Mouse (Mus musculus): ENCODE results near the gene Katnal1. TPM values are rescaled to one million over a fixed set of nuclear protein-coding genes. Genes with fewer than 3 reads are reported as not detected.

The Katnal1 gene
- polyA plus RNA-seq, 1 experiment from 2014 or later = 32.0 TPM

GRCm38 (mm10) chr5:148952419-148952818 lies 23.3 kb upstream of the Katnal1 start:
- Histone ChIP-seq H3K4me1 (replicated peaks) (no peaks in the 10 kb centered on the region), H3K4me2 (no peak overlapping the region), H3K36me3 (no peaks in the 10 kb centered on the region), H3K9me3 (no peaks in the 10 kb centered on the region), H3K4me3 (no peak overlapping the region), H3K9ac (no peak overlapping the region), H3K27me3 (no peaks in the 10 kb centered on the region), H3K27ac (replicated peaks) (no peak overlapping the region)
- 48% methylated on average over 6 of the region's 6 CpGs for WGBS
- ATAC-seq (ENCODE audit: low read depth) = no peak

- no peak overlapping the region for H3K4me2 ChIP-seq
- WGBS = 95% methylated on average over 5 of the region's 5 CpGs
- H3K27ac ChIP-seq (replicated peaks) = no peak overlapping the region
- no peaks in the 10 kb centered on the region for H3K9me3 ChIP-seq
- H3K4me1 ChIP-seq (replicated peaks) = no peaks in the 10 kb centered on the region
- no peak overlapping the region for H3K9ac ChIP-seq
- no peaks in the 10 kb centered on the region for H3K27me3 ChIP-seq
- H3K36me3 ChIP-seq = no peaks in the 10 kb centered on the region
- no peak overlapping the region for H3K4me3 ChIP-seq
- no peak for ATAC-seq (ENCODE audit: low read depth)
These were observed 22.2 kb upstream of the Katnal1 start for GRCm38 (mm10) chr5:148951360-148951759.

- H3K27me3 ChIP-seq = no peaks in the 10 kb centered on the region
- no peak overlapping the region for H3K9ac ChIP-seq
- no peaks in the 10 kb centered on the region for H3K36me3 ChIP-seq
- 43% methylated on average over 15 of the region's 15 CpGs for WGBS
- no peak overlapping the region for H3K27ac ChIP-seq (replicated peaks)
- no peaks in the 10 kb centered on the region for H3K4me1 ChIP-seq (replicated peaks)
- H3K9me3 ChIP-seq = no peaks in the 10 kb centered on the region
- H3K4me2 ChIP-seq = no peak overlapping the region
- no peak overlapping the region for H3K4me3 ChIP-seq
- ATAC-seq (ENCODE audit: low read depth) = no peak
These were observed 20.9 kb upstream of the Katnal1 start for GRCm38 (mm10) chr5:148950064-148950463.

GRCm38 (mm10) chr5:148948577-148948976 lies 19.5 kb upstream of the Katnal1 start:
- peaks cover 10% of the 10 kb centered on the region for H3K4me1 ChIP-seq (replicated peaks)
- H3K9me3 ChIP-seq = no peaks in the 10 kb centered on the region
- H3K4me3 ChIP-seq = no peak overlapping the region
- H3K36me3 ChIP-seq = no peaks in the 10 kb centered on the region
- no peak for ATAC-seq (ENCODE audit: low read depth)
- no peak overlapping the region for H3K27ac ChIP-seq (replicated peaks)
- 66% methylated on average over 9 of the region's 9 CpGs for WGBS
- H3K27me3 ChIP-seq = no peaks in the 10 kb centered on the region
- no peak overlapping the region for H3K4me2 ChIP-seq
- H3K9ac ChIP-seq = no peak overlapping the region

GRCm38 (mm10) chr5:148947412-148947811 lies 18.3 kb upstream of the Katnal1 start:
- Histone ChIP-seq H3K4me2 (no peak overlapping the region), H3K9ac (no peak overlapping the region), H3K27ac (replicated peaks) (no peak overlapping the region), H3K27me3 (no peaks in the 10 kb centered on the region), H3K4me1 (replicated peaks) (peaks cover 18% of the 10 kb centered on the region), H3K36me3 (no peaks in the 10 kb centered on the region), H3K4me3 (no peak overlapping the region), H3K9me3 (peaks cover 1% of the 10 kb centered on the region; the same call in 1 of the 2 replicates)
- WGBS = 75% methylated on average over 4 of the region's 4 CpGs
- ATAC-seq (ENCODE audit: low read depth) = no peak

GRCm38 (mm10) chr5:148946787-148947186 lies 17.7 kb upstream of the Katnal1 start:
- ATAC-seq (ENCODE audit: low read depth) = no peak
- Histone ChIP-seq H3K9ac (no peak overlapping the region), H3K9me3 (peaks cover 2% of the 10 kb centered on the region; the same call in 1 of the 2 replicates), H3K4me1 (replicated peaks) (peaks cover 18% of the 10 kb centered on the region), H3K36me3 (no peaks in the 10 kb centered on the region), H3K27ac (replicated peaks) (no peak overlapping the region), H3K4me2 (no peak overlapping the region), H3K27me3 (no peaks in the 10 kb centered on the region), H3K4me3 (no peak overlapping the region)
- 81% methylated on average over 5 of the region's 5 CpGs for WGBS

- H3K4me1 ChIP-seq (replicated peaks) = peaks cover 18% of the 10 kb centered on the region
- H3K4me3 ChIP-seq = no peak overlapping the region
- peaks cover 2% of the 10 kb centered on the region; the same call in 1 of the 2 replicates for H3K9me3 ChIP-seq
- H3K4me2 ChIP-seq = no peak overlapping the region
- 67% methylated on average over 2 of the region's 2 CpGs for WGBS
- no peaks in the 10 kb centered on the region for H3K27me3 ChIP-seq
- H3K36me3 ChIP-seq = no peaks in the 10 kb centered on the region
- H3K27ac ChIP-seq (replicated peaks) = no peak overlapping the region
- no peak overlapping the region for H3K9ac ChIP-seq
- no peak for ATAC-seq (ENCODE audit: low read depth)
These were observed 16.6 kb upstream of the Katnal1 start for GRCm38 (mm10) chr5:148945735-148946134.

GRCm38 (mm10) chr5:148944024-148944423 lies 14.9 kb upstream of the Katnal1 start:
- H3K4me2 ChIP-seq = peak overlapping the region; percentile 33
- no peaks in the 10 kb centered on the region for H3K27me3 ChIP-seq
- H3K36me3 ChIP-seq = no peaks in the 10 kb centered on the region
- H3K9ac ChIP-seq = peak overlapping the region; percentile 39; the same call in 1 of the 2 replicates
- WGBS = 11% methylated on average over 8 of the region's 8 CpGs
- H3K27ac ChIP-seq (replicated peaks) = peak overlapping the region; percentile 25; the same call in 1 of the 2 replicates
- H3K9me3 ChIP-seq = peaks cover 2% of the 10 kb centered on the region; the same call in 1 of the 2 replicates
- peak; percentile 41; the same call in 1 of the 2 replicates for ATAC-seq (ENCODE audit: low read depth)
- H3K4me1 ChIP-seq (replicated peaks) = peaks cover 18% of the 10 kb centered on the region
- H3K4me3 ChIP-seq = no peak overlapping the region

- Histone ChIP-seq H3K27ac (replicated peaks) (peak overlapping the region; percentile 25; the same call in 1 of the 2 replicates), H3K27me3 (no peaks in the 10 kb centered on the region), H3K36me3 (no peaks in the 10 kb centered on the region), H3K9me3 (peaks cover 2% of the 10 kb centered on the region; the same call in 1 of the 2 replicates), H3K9ac (peak overlapping the region; percentile 39; the same call in 1 of the 2 replicates), H3K4me1 (replicated peaks) (peaks cover 18% of the 10 kb centered on the region), H3K4me2 (peak overlapping the region; percentile 33), H3K4me3 (no peak overlapping the region)
- ATAC-seq (ENCODE audit: low read depth) = 0 out of 2 replicates have a peak, but pooled peaks have one; percentile 26
- 50% methylated on average over 10 of the region's 10 CpGs for WGBS
These were observed 14.3 kb upstream of the Katnal1 start for GRCm38 (mm10) chr5:148943444-148943843.

GRCm38 (mm10) chr5:148942957-148943356 lies 13.8 kb upstream of the Katnal1 start:
- 41% methylated on average over 11 of the region's 11 CpGs for WGBS
- peak overlapping the region; percentile 1; the same call in 1 of the 2 replicates for H3K4me2 ChIP-seq
- ATAC-seq (ENCODE audit: low read depth) = 0 out of 2 replicates have a peak, but pooled peaks have one; percentile 33

GRCm38 (mm10) chr5:148942305-148942704 lies 13.2 kb upstream of the Katnal1 start:
- H3K4me3 ChIP-seq = no peak overlapping the region
- H3K4me1 ChIP-seq (replicated peaks) = peaks cover 18% of the 10 kb centered on the region
- no peak for ATAC-seq (ENCODE audit: low read depth)
- no peak overlapping the region for H3K27ac ChIP-seq (replicated peaks)
- no peak overlapping the region for H3K9ac ChIP-seq
- H3K9me3 ChIP-seq = peaks cover 2% of the 10 kb centered on the region; the same call in 1 of the 2 replicates
- no peaks in the 10 kb centered on the region for H3K36me3 ChIP-seq
- 98% methylated on average over 6 of the region's 6 CpGs for WGBS
- H3K27me3 ChIP-seq = no peaks in the 10 kb centered on the region
- no peak overlapping the region for H3K4me2 ChIP-seq

More at GRCm38 (mm10) chr5:148942957-148943356, 13.8 kb upstream of the Katnal1 start:
- H3K27me3 ChIP-seq = no peaks in the 10 kb centered on the region
- peaks cover 18% of the 10 kb centered on the region for H3K4me1 ChIP-seq (replicated peaks)
- peaks cover 2% of the 10 kb centered on the region; the same call in 1 of the 2 replicates for H3K9me3 ChIP-seq
- 0 out of 2 replicates have a peak overlapping the region, but pooled peaks have one; percentile 25 for H3K27ac ChIP-seq (replicated peaks)
- no peaks in the 10 kb centered on the region for H3K36me3 ChIP-seq
- H3K9ac ChIP-seq = no peak overlapping the region
- H3K4me3 ChIP-seq = no peak overlapping the region

- ATAC-seq (ENCODE audit: low read depth) = no peak
- peak overlapping the region; percentile 29; the same call in 1 of the 2 replicates for H3K27ac ChIP-seq (replicated peaks)
- H3K9ac ChIP-seq = no peak overlapping the region
These were observed 12.7 kb upstream of the Katnal1 start for GRCm38 (mm10) chr5:148941867-148942266.

More at GRCm38 (mm10) chr5:148941867-148942266, 12.7 kb upstream of the Katnal1 start:
- peaks cover 2% of the 10 kb centered on the region; the same call in 1 of the 2 replicates for H3K9me3 ChIP-seq
- no peaks in the 10 kb centered on the region for H3K27me3 ChIP-seq
- H3K4me2 ChIP-seq = no peak overlapping the region
- peaks cover 18% of the 10 kb centered on the region for H3K4me1 ChIP-seq (replicated peaks)
- 65% methylated on average over 10 of the region's 10 CpGs for WGBS
- no peaks in the 10 kb centered on the region for H3K36me3 ChIP-seq
- no peak overlapping the region for H3K4me3 ChIP-seq

Data from neural tube, embryonic 13.5 days (tissue).